Mouse (Mus musculus): ENCODE measurements around the gene Mapt.

DNA sequence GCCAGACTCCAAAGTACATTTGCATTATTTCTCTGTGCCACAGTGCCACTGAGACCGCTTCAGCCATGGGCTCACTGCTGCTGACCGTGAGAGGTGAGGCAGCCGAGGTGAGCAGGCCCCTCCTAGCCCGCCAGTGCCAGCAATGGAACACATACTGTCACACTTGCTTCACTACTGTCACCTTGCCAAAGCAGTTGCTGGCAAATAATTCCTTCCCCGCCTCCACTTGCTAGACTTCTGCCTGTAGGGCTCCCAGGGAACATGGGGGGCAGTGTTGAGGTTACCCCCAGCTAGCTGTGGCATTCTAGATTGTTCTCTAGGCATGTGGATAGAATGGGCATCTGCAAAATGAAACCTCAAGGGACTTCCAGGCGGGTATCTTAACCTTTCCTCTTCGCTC, 6.0 kb downstream of the Mapt start:
- no peak for TF ChIP-seq CTCF (IDR thresholded peaks at IDR 0.05; ENCODE audit: low read depth, low read length)
- no peak for TF ChIP-seq POLR2A (IDR thresholded peaks at IDR 0.05; ENCODE audit: extremely low read depth, insufficient read depth, low read length)
